Mouse (Mus musculus): ENCODE measurements at regions not wholly inside any gene's neighbourhood (a gene's known extent, or its start where the extent isn't known, plus 50 kb on each side); places are given as distances from the start of the nearest gene placed in this dataset.

- peak overlapping the region; percentile 18; the same call in 1 of the 2 replicates for H3K4me2 ChIP-seq
- no peak for ATAC-seq (ENCODE audit: insufficient number of reproducible peaks, insufficient read depth, low FRiP score, low TSS enrichment, low read depth)
- H3K4me3 ChIP-seq = no peak overlapping the region
- H3K27me3 ChIP-seq = no peaks in the 10 kb centered on the region
- whole genome bisulfite sequencing = 31% methylated on average over 16 of the region's 16 CpGs
- H3K36me3 ChIP-seq = no peaks in the 10 kb centered on the region
- no peak overlapping the region for H3K27ac ChIP-seq
- H3K9ac ChIP-seq = no peak overlapping the region
- H3K4me1 ChIP-seq = no peaks in the 10 kb centered on the region
- H3K9me3 ChIP-seq = no peaks in the 10 kb centered on the region
Measured at GRCm38 (mm10) chr12:29232492-29233447, 295.4 kb upstream of the Myt1l start.

- no peak overlapping the region for H3K4me2 ChIP-seq
- H3K27me3 ChIP-seq = no peaks in the 10 kb centered on the region
- no peak for ATAC-seq (ENCODE audit: insufficient number of reproducible peaks, insufficient read depth, low FRiP score, low TSS enrichment, low read depth)
- H3K4me1 ChIP-seq = peaks cover 5% of the 10 kb centered on the region; the same call in 1 of the 2 replicates
- WGBS = 84% methylated on average over 2 of the region's 2 CpGs
- no peak overlapping the region for H3K9ac ChIP-seq
- H3K9me3 ChIP-seq = no peaks in the 10 kb centered on the region
- no peak overlapping the region for H3K4me3 ChIP-seq
- no peaks in the 10 kb centered on the region for H3K36me3 ChIP-seq
- H3K27ac ChIP-seq = no peak overlapping the region
Measured at GRCm38 (mm10) chr12:29236496-29236895, 291.7 kb upstream of the Myt1l start.

- ATAC-seq (ENCODE audit: insufficient number of reproducible peaks, insufficient read depth, low FRiP score, low TSS enrichment, low read depth) = no peak
- no peak overlapping the region for H3K4me2 ChIP-seq
Measured at GRCm38 (mm10) chr12:29237516-29237915, 290.7 kb upstream of the Myt1l start.

GRCm38 (mm10) chr12:29239482-29239881 lies 288.7 kb upstream of the Myt1l start:
- Histone ChIP-seq H3K27me3 (no peaks in the 10 kb centered on the region), H3K9ac (no peak overlapping the region), H3K4me2 (no peak overlapping the region), H3K4me1 (peaks cover 5% of the 10 kb centered on the region; the same call in 1 of the 2 replicates), H3K4me3 (no peak overlapping the region), H3K36me3 (no peaks in the 10 kb centered on the region), H3K27ac (no peak overlapping the region), H3K9me3 (no peaks in the 10 kb centered on the region)
- WGBS = 92% methylated on average over 3 of the region's 3 CpGs
- 0 out of 2 replicates have a peak, but pooled peaks have one; percentile 12 for ATAC-seq (ENCODE audit: insufficient number of reproducible peaks, insufficient read depth, low FRiP score, low TSS enrichment, low read depth)

More at GRCm38 (mm10) chr12:29237516-29237915, 290.7 kb upstream of the Myt1l start:
- 55% methylated on average over 5 of the region's 5 CpGs for WGBS
- H3K36me3 ChIP-seq = no peaks in the 10 kb centered on the region
- H3K4me3 ChIP-seq = no peak overlapping the region
- no peak overlapping the region for H3K9ac ChIP-seq
- H3K27me3 ChIP-seq = no peaks in the 10 kb centered on the region
- no peak overlapping the region for H3K27ac ChIP-seq
- H3K4me1 ChIP-seq = peaks cover 5% of the 10 kb centered on the region; the same call in 1 of the 2 replicates
- H3K9me3 ChIP-seq = no peaks in the 10 kb centered on the region

GRCm38 (mm10) chr12:29239975-29240374 lies 288.2 kb upstream of the Myt1l start:
- no peak overlapping the region for H3K9ac ChIP-seq
- no peak overlapping the region for H3K27ac ChIP-seq
- H3K4me1 ChIP-seq = peaks cover 5% of the 10 kb centered on the region; the same call in 1 of the 2 replicates
- H3K4me2 ChIP-seq = no peak overlapping the region
- H3K36me3 ChIP-seq = no peaks in the 10 kb centered on the region
- 59% methylated on average over 5 of the region's 5 CpGs for WGBS
- no peaks in the 10 kb centered on the region for H3K9me3 ChIP-seq
- ATAC-seq (ENCODE audit: insufficient number of reproducible peaks, insufficient read depth, low FRiP score, low TSS enrichment, low read depth) = no peak
- H3K4me3 ChIP-seq = no peak overlapping the region
- H3K27me3 ChIP-seq = no peaks in the 10 kb centered on the region

GRCm38 (mm10) chr12:29243087-29243486 lies 285.1 kb upstream of the Myt1l start:
- WGBS = 77% methylated on average over 5 of the region's 5 CpGs
- Histone ChIP-seq H3K27me3 (no peaks in the 10 kb centered on the region), H3K4me1 (peaks cover 12% of the 10 kb centered on the region), H3K36me3 (no peaks in the 10 kb centered on the region), H3K9ac (no peak overlapping the region), H3K4me2 (no peak overlapping the region), H3K4me3 (no peak overlapping the region), H3K9me3 (no peaks in the 10 kb centered on the region), H3K27ac (no peak overlapping the region)
- ATAC-seq (ENCODE audit: insufficient number of reproducible peaks, insufficient read depth, low FRiP score, low TSS enrichment, low read depth) = no peak

GRCm38 (mm10) chr12:29246041-29246440 lies 282.1 kb upstream of the Myt1l start:
- ATAC-seq (ENCODE audit: insufficient number of reproducible peaks, insufficient read depth, low FRiP score, low TSS enrichment, low read depth) = no peak
- 59% methylated on average over 3 of the region's 3 CpGs for WGBS
- no peak overlapping the region for H3K9ac ChIP-seq
- no peak overlapping the region for H3K4me3 ChIP-seq
- no peaks in the 10 kb centered on the region for H3K36me3 ChIP-seq
- H3K4me1 ChIP-seq = peaks cover 7% of the 10 kb centered on the region; the same call in 1 of the 2 replicates
- no peaks in the 10 kb centered on the region for H3K9me3 ChIP-seq
- no peak overlapping the region for H3K4me2 ChIP-seq
- H3K27ac ChIP-seq = no peak overlapping the region
- H3K27me3 ChIP-seq = no peaks in the 10 kb centered on the region

- Histone ChIP-seq H3K4me2 (no peak overlapping the region), H3K36me3 (no peaks in the 10 kb centered on the region), H3K9me3 (no peaks in the 10 kb centered on the region), H3K27me3 (no peaks in the 10 kb centered on the region), H3K9ac (no peak overlapping the region), H3K4me3 (no peak overlapping the region), H3K27ac (no peak overlapping the region; the same call in 1 of the 2 replicates), H3K4me1 (peaks cover 7% of the 10 kb centered on the region; the same call in 1 of the 2 replicates)
- no peak for ATAC-seq (ENCODE audit: insufficient number of reproducible peaks, insufficient read depth, low FRiP score, low TSS enrichment, low read depth)
- 57% methylated on average over 5 of the region's 5 CpGs for whole genome bisulfite sequencing
Measured at GRCm38 (mm10) chr12:29247356-29247755, 280.8 kb upstream of the Myt1l start.

- ATAC-seq (ENCODE audit: insufficient number of reproducible peaks, insufficient read depth, low FRiP score, low TSS enrichment, low read depth) = no peak
- Histone ChIP-seq H3K27ac (no peak overlapping the region), H3K4me3 (no peak overlapping the region), H3K36me3 (no peaks in the 10 kb centered on the region), H3K9ac (no peak overlapping the region), H3K4me1 (peaks cover 7% of the 10 kb centered on the region; the same call in 1 of the 2 replicates), H3K9me3 (no peaks in the 10 kb centered on the region), H3K4me2 (no peak overlapping the region), H3K27me3 (no peaks in the 10 kb centered on the region)
- WGBS = 88% methylated on average over 10 of the region's 10 CpGs
Measured at GRCm38 (mm10) chr12:29248459-29248858, 279.7 kb upstream of the Myt1l start.

GRCm38 (mm10) chr12:29256103-29256502 lies 272.1 kb upstream of the Myt1l start:
- Histone ChIP-seq H3K4me3 (no peak overlapping the region), H3K36me3 (no peaks in the 10 kb centered on the region), H3K9ac (no peak overlapping the region), H3K4me1 (peaks cover 22% of the 10 kb centered on the region), H3K9me3 (no peaks in the 10 kb centered on the region), H3K27ac (no peak overlapping the region), H3K27me3 (no peaks in the 10 kb centered on the region), H3K4me2 (no peak overlapping the region)
- no peak for ATAC-seq (ENCODE audit: insufficient number of reproducible peaks, insufficient read depth, low FRiP score, low TSS enrichment, low read depth)
- 90% methylated on average over 4 of the region's 4 CpGs for WGBS

- H3K4me2 ChIP-seq = peak overlapping the region; percentile 51; the same call in 1 of the 2 replicates
- H3K9me3 ChIP-seq = no peaks in the 10 kb centered on the region
- peaks cover 22% of the 10 kb centered on the region for H3K4me1 ChIP-seq
- 0 out of 2 replicates have a peak overlapping the region, but pooled peaks have one; percentile 22 for H3K27ac ChIP-seq
- no peak overlapping the region for H3K4me3 ChIP-seq
- H3K36me3 ChIP-seq = no peaks in the 10 kb centered on the region
- H3K9ac ChIP-seq = no peak overlapping the region
- WGBS = 13% methylated on average over 7 of the region's 7 CpGs
- H3K27me3 ChIP-seq = no peaks in the 10 kb centered on the region
- no peak for ATAC-seq (ENCODE audit: insufficient number of reproducible peaks, insufficient read depth, low FRiP score, low TSS enrichment, low read depth)
Measured at GRCm38 (mm10) chr12:29257011-29257734, 271.0 kb upstream of the Myt1l start.

Data from embryonic facial prominence, embryonic 13.5 days (tissue).